ENCODE assay signal across 1 mouse cellular context in the genomic region with DNA sequence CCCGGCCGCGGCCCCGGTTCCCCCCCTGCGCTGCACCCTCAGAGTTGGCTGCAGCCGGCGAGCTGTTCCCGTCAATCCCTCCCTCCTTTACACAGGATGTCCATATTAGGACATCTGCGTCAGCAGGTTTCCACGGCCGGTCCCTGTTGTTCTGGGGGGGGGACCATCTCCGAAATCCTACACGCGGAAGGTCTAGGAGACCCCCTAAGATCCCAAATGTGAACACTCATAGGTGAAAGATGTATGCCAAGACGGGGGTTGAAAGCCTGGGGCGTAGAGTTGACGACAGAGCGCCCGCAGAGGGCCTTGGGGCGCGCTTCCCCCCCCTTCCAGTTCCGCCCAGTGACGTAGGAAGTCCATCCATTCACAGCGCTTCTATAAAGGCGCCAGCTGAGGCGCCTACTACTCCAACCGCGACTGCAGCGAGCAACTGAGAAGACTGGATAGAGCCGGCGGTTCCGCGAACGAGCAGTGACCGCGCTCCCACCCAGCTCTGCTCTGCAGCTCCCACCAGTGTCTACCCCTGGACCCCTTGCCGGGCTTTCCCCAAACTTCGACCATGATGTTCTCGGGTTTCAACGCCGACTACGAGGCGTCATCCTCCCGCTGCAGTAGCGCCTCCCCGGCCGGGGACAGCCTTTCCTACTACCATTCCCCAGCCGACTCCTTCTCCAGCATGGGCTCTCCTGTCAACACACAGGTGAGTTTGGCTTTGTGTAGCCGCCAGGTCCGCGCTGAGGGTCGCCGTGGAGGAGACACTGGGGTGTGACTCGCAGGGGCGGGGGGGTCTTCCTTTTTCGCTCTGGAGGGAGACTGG.
TF ChIP-seq lines count a peak whose summit lies in the region.

A gene (plus strand): TSS at position 410 of the 817 bp plus-strand sequence.

TF ChIP-seq in CH12.LX, 34 proteins besides CTCF, POLR2A, EP300 and RAD21:
- TF ChIP-seq TCF12 (IDR thresholded peaks at IDR 0.05; ENCODE audit: low read depth, low read length) (peak; percentile 54; the same call in 1 of the 2 replicates), HCFC1 (IDR thresholded peaks at IDR 0.05; ENCODE audit: low read depth, low read length) (peak; percentile 30; the same call in 1 of the 2 replicates), JUND (conservative IDR thresholded peaks at IDR 0.05; ENCODE audit: low read depth, low read length) (no peak), MEF2A (IDR thresholded peaks at IDR 0.05; ENCODE audit: borderline replicate concordance, low read depth, low read length) (peak; percentile 52), MXI1 (IDR thresholded peaks at IDR 0.05; ENCODE audit: low read depth, low read length) (peak; percentile 25; the same call in 1 of the 2 replicates), UBTF (IDR thresholded peaks at IDR 0.05; ENCODE audit: low read depth, low read length) (peak; percentile 81), GABPA (IDR thresholded peaks at IDR 0.05; ENCODE audit: insufficient replicate concordance, low read depth, low read length) (no peak), ZMIZ1 (IDR thresholded peaks at IDR 0.05; ENCODE audit: low read depth, low read length) (peak; percentile 72; the same call in 1 of the 2 replicates), BHLHE40 (IDR thresholded peaks at IDR 0.05; ENCODE audit: low read depth, low read length) (peak; percentile 44; the same call in 1 of the 2 replicates), NELFE (IDR thresholded peaks at IDR 0.05; ENCODE audit: low read depth, low read length) (peak; percentile 69), CHD1 (IDR thresholded peaks at IDR 0.05; ENCODE audit: low read depth, low read length) (peak; percentile 98), MAX (IDR thresholded peaks at IDR 0.05; ENCODE audit: low read length) (no peak), KAT2A (IDR thresholded peaks at IDR 0.05; ENCODE audit: insufficient replicate concordance, low read length) (0 out of 2 replicates have a peak, but pooled peaks have one; percentile 48), ETS1 (conservative IDR thresholded peaks at IDR 0.05; ENCODE audit: low read depth, low read length) (peak; percentile 59; the same call in 1 of the 2 replicates), ZNF384 (IDR thresholded peaks at IDR 0.05; ENCODE audit: low read depth, low read length) (no peak), MYC (IDR thresholded peaks at IDR 0.05; ENCODE audit: low read depth, low read length) (no peak), CHD2 (IDR thresholded peaks at IDR 0.05; ENCODE audit: low read length) (peak; percentile 70), MAZ (IDR thresholded peaks at IDR 0.05; ENCODE audit: low read depth, low read length) (peak; percentile 56; the same call in 1 of the 2 replicates), MAFK (IDR thresholded peaks at IDR 0.05; ENCODE audit: insufficient replicate concordance, low read length) (no peak; the same call in 1 of the 2 replicates), ELF1 (IDR thresholded peaks at IDR 0.05; ENCODE audit: low read depth, low read length) (peak; percentile 61; the same call in 1 of the 2 replicates), SIN3A (IDR thresholded peaks at IDR 0.05; ENCODE audit: low read length) (peak; percentile 74), TBP (conservative IDR thresholded peaks at IDR 0.05; ENCODE audit: low read depth, low read length) (peak; percentile 88)
